Mouse (Mus musculus) lung, postnatal 14 days (tissue): ENCODE measurements around the gene Fxyd3.

Source experiments
- DNase-seq: peaks from one replicate; pipeline ENCODE4 v3.0.0; 2021

The Fxyd3 gene

GRCm38 (mm10) chr7:31076492-31076891, at the start of gene Fxyd3:
Gene Fxyd3, minus strand, starts transcription at chr7:31076704.
- DNase-seq, result no peak

- DNase-seq, result no peak
Observed at GRCm38 (mm10) chr7:31125116-31125515, 48.6 kb upstream of the Fxyd3 start.

- no peak for DNase-seq
Observed at GRCm38 (mm10) chr7:31124381-31124780, 47.9 kb upstream of the Fxyd3 start.

- no peak for DNase-seq
Observed at GRCm38 (mm10) chr7:31123697-31124096, 47.2 kb upstream of the Fxyd3 start.

GRCm38 (mm10) chr7:31122641-31123631, 46.4 kb upstream of the Fxyd3 start:
- no peak for DNase-seq

GRCm38 (mm10) chr7:31119556-31119955, 43.1 kb upstream of the Fxyd3 start:
- no peak for DNase-seq

GRCm38 (mm10) chr7:31118486-31118885, 42.0 kb upstream of the Fxyd3 start:
- no peak for DNase-seq

- no peak for DNase-seq
Observed at GRCm38 (mm10) chr7:31117465-31117864, 41.0 kb upstream of the Fxyd3 start.

- DNase-seq, result no peak
Observed at GRCm38 (mm10) chr7:31116721-31117145, 40.2 kb upstream of the Fxyd3 start.

GRCm38 (mm10) chr7:31115587-31116043, 39.1 kb upstream of the Fxyd3 start:
- peak; percentile 34 for DNase-seq

- DNase-seq, result peak; percentile 53
Observed at GRCm38 (mm10) chr7:31115182-31115581, 38.7 kb upstream of the Fxyd3 start, which contains the start of gene Hpn. Gene Hpn, minus strand, starts transcription at chr7:31115290.

- no peak for DNase-seq
Observed at GRCm38 (mm10) chr7:31114646-31115045, 38.1 kb upstream of the Fxyd3 start.

GRCm38 (mm10) chr7:31113800-31114199, 37.3 kb upstream of the Fxyd3 start:
- DNase-seq, result no peak

- DNase-seq, result no peak
Observed at GRCm38 (mm10) chr7:31112036-31112435, 35.5 kb upstream of the Fxyd3 start.

- DNase-seq, result no peak
Observed at GRCm38 (mm10) chr7:31110861-31111385, 34.4 kb upstream of the Fxyd3 start.

GRCm38 (mm10) chr7:31109796-31110195, 33.3 kb upstream of the Fxyd3 start:
- DNase-seq, result no peak

- DNase-seq, result peak; percentile 70
Observed at GRCm38 (mm10) chr7:31109091-31109490, 32.6 kb upstream of the Fxyd3 start.

GRCm38 (mm10) chr7:31107781-31108180, 31.3 kb upstream of the Fxyd3 start:
- no peak for DNase-seq

- no peak for DNase-seq
Observed at GRCm38 (mm10) chr7:31106166-31106565, 29.7 kb upstream of the Fxyd3 start.

GRCm38 (mm10) chr7:31105061-31105768, 28.7 kb upstream of the Fxyd3 start:
- DNase-seq, result peak; percentile 70

GRCm38 (mm10) chr7:31100786-31101185, 24.3 kb upstream of the Fxyd3 start:
- no peak for DNase-seq

GRCm38 (mm10) chr7:31099612-31099982, 23.1 kb upstream of the Fxyd3 start:
- DNase-seq, result no peak
